Mouse (Mus musculus): ENCODE measurements around the gene Lrig1. TPM values are rescaled to one million over a fixed set of nuclear protein-coding genes. Genes with fewer than 3 reads are reported as not detected.

The Lrig1 gene
- polyA plus RNA-seq, 1 experiment from 2014 or later = 23.5 TPM

DNA sequence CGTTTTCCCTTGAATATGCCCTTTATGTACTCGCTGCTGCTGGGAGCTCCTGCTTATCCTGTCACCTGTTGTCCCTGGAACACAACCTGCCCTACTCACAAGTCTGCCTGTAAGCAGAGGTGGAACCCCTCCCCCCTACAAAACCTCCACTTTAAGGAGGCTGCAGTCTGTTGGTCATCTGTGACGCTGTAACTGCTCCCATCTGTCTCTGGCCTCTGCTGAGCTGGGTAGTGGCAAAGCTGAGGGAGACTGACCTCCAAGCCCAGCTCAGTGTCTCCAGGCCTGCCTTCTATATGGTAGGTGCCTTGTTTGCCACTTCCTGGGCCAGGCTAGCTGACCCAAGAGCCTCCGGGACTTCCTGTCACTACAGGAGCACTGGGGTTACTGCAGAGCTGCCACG is 98.1 kb downstream of the Lrig1 start:
- ATAC-seq (ENCODE audit: insufficient number of reproducible peaks, low FRiP score, low TSS enrichment, low read depth) = no peak

DNA sequence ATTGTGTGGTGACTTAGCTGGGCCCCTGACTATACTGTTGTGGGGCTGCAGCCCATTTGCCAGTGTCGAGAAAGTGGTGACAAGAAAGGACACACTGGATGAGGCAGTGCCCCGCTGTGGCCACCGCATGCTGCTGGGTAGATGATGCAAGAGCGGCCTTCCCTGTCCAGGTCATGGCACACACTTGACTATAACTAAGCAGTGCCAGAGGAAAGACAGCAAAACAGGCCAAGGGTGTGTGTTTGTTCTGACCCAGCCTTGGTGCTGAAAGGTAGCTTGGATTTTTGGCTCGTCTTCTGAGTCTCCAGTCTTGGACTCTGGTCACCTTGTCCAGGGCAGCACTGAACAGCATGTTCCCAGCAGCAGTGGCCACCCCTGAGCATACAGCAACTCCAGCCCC is 98.9 kb downstream of the Lrig1 start:
- no peaks in the 10 kb centered on the region for H3K36me3 ChIP-seq (ENCODE audit: control insufficient read depth, insufficient read depth, low read length)

More for the DNA sequence above, 98.1 kb downstream of the Lrig1 start:
- no peak overlapping the region for H3K27ac ChIP-seq (replicated peaks; ENCODE audit: low read depth, low read length)
- H3K4me1 ChIP-seq (ENCODE audit: control insufficient read depth, insufficient read depth, low read length) = peaks cover 12% of the 10 kb centered on the region
- H3K36me3 ChIP-seq (ENCODE audit: control insufficient read depth, insufficient read depth, low read length) = peaks cover 2% of the 10 kb centered on the region; the same call in 1 of the 2 replicates
- no peak overlapping the region for H3K4me2 ChIP-seq (ENCODE audit: low read depth, severe bottlenecking)
- H3K4me3 ChIP-seq (ENCODE audit: low read depth, low read length) = no peak overlapping the region
- no peak for DNase-seq (ENCODE audit: low spot score)
- H3K9me3 ChIP-seq (ENCODE audit: control insufficient read depth, low read length) = no peaks in the 10 kb centered on the region
- H3K9ac ChIP-seq (ENCODE audit: low read length) = no peak overlapping the region
- WGBS = 60% methylated on average over 5 of the region's 5 CpGs
- no peaks in the 10 kb centered on the region for H3K27me3 ChIP-seq (ENCODE audit: control insufficient read depth, insufficient read depth, low read length)

DNA sequence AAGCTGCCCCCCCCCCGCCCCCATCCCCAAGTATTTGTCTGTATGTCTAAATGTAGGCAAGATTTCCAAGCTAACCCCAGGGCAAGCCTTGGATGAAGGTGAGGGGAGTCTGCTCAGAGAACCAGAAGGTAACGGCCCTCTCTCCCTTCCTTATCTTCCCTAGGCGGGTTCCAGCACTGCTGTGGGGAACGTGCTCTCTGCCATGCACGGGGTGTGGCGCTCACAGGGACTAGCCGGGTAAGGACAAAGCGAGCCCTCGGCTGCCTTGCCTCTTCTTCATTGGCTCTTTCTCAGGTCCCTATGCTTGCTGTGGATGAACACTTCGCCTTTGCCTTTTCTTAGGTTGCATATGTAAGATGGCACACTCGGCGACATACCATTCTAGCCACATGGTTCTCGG is 100.9 kb downstream of the Lrig1 start:
- Histone ChIP-seq H3K9ac (ENCODE audit: low read length) (no peak overlapping the region), H3K27ac (replicated peaks; ENCODE audit: low read depth, low read length) (no peak overlapping the region), H3K27me3 (ENCODE audit: control insufficient read depth, insufficient read depth, low read length) (no peaks in the 10 kb centered on the region), H3K4me1 (ENCODE audit: control insufficient read depth, insufficient read depth, low read length) (peaks cover 16% of the 10 kb centered on the region), H3K9me3 (ENCODE audit: control insufficient read depth, low read length) (no peaks in the 10 kb centered on the region), H3K4me3 (ENCODE audit: low read depth, low read length) (no peak overlapping the region), H3K36me3 (ENCODE audit: control insufficient read depth, insufficient read depth, low read length) (no peaks in the 10 kb centered on the region), H3K4me2 (ENCODE audit: low read depth, severe bottlenecking) (no peak overlapping the region)
- 91% methylated on average over 13 of the region's 13 CpGs for WGBS
- DNase-seq (ENCODE audit: low spot score) (no peak), ATAC-seq (ENCODE audit: insufficient number of reproducible peaks, low FRiP score, low TSS enrichment, low read depth) (no peak)

More for the DNA sequence above, 98.9 kb downstream of the Lrig1 start:
- Histone ChIP-seq H3K4me1 (ENCODE audit: control insufficient read depth, insufficient read depth, low read length) (peaks cover 12% of the 10 kb centered on the region), H3K4me2 (ENCODE audit: low read depth, severe bottlenecking) (no peak overlapping the region), H3K4me3 (ENCODE audit: low read depth, low read length) (no peak overlapping the region), H3K27ac (replicated peaks; ENCODE audit: low read depth, low read length) (no peak overlapping the region), H3K9me3 (ENCODE audit: control insufficient read depth, low read length) (no peaks in the 10 kb centered on the region), H3K9ac (ENCODE audit: low read length) (no peak overlapping the region), H3K27me3 (ENCODE audit: control insufficient read depth, insufficient read depth, low read length) (no peaks in the 10 kb centered on the region)
- DNase-seq (ENCODE audit: low spot score) (no peak), ATAC-seq (ENCODE audit: insufficient number of reproducible peaks, low FRiP score, low TSS enrichment, low read depth) (no peak)
- WGBS = 92% methylated on average over 5 of the region's 5 CpGs

DNA sequence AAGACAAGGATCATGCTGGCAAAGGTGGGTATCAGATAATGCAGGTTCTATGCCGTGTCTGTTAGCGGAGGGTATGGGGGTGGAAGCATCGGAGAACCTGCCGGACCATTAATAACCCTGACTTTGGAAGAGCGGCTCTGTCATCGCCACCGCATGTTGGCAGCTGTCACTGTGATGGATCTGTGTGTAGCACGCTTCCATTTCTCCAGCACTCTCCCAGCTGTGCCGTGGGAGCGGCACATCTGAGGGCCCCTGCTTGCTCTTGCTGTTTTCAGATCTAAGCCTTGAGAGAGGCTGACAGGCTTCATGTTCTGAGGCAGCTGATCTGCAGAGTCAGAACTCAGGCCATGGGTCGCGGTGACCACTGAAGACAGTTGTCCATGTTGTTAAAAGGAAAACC is 101.5 kb downstream of the Lrig1 start:
- Histone ChIP-seq H3K27ac (replicated peaks; ENCODE audit: low read depth, low read length) (no peak overlapping the region), H3K4me2 (ENCODE audit: low read depth, severe bottlenecking) (no peak overlapping the region), H3K4me3 (ENCODE audit: low read depth, low read length) (no peak overlapping the region), H3K9ac (ENCODE audit: low read length) (no peak overlapping the region), H3K36me3 (ENCODE audit: control insufficient read depth, insufficient read depth, low read length) (no peaks in the 10 kb centered on the region), H3K4me1 (ENCODE audit: control insufficient read depth, insufficient read depth, low read length) (peaks cover 18% of the 10 kb centered on the region), H3K27me3 (ENCODE audit: control insufficient read depth, insufficient read depth, low read length) (no peaks in the 10 kb centered on the region), H3K9me3 (ENCODE audit: control insufficient read depth, low read length) (no peaks in the 10 kb centered on the region)
- no peak for ATAC-seq (ENCODE audit: insufficient number of reproducible peaks, low FRiP score, low TSS enrichment, low read depth)
- no peak for DNase-seq (ENCODE audit: low spot score)
- 83% methylated on average over 12 of the region's 12 CpGs for WGBS

DNA sequence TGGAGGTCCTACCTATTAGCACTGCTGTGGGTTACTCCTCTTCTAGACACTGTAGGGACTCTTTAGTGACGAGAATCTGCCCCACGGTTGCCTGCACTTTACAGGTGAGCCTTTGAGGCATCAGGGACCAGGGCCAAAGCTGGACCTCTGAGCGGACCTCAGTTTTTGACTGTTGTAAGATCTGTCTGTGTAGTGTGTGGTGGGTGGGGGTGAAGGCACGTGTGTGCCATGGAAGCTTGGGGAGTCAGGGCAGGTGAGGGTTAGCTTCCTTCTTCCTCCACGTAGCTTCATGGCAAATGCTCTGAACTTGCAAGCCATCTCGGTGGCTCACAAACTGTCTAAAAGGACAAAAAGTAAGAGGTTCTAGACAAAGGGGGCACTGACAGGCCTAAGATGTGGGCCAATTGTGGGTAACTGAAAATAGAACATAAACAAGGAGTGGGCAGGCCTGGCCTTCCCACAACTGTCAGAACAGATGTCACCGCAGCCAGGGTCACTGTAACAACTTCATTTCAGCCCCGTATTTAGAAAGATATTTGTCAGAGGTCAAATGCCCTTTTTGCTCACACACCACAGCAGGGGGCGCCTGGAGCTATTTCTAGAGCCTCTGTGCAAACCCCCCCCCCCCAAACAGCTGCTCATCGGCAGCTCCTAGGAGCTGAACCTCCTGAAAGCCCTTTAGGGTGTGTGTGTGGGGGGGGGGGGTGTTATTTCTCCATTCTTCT is 103.0 kb downstream of the Lrig1 start:
- DNase-seq (ENCODE audit: low spot score) (no peak), ATAC-seq (ENCODE audit: insufficient number of reproducible peaks, low FRiP score, low TSS enrichment, low read depth) (no peak)
- Histone ChIP-seq H3K9ac (ENCODE audit: low read length) (no peak overlapping the region), H3K4me2 (ENCODE audit: low read depth, severe bottlenecking) (no peak overlapping the region), H3K27me3 (ENCODE audit: control insufficient read depth, insufficient read depth, low read length) (no peaks in the 10 kb centered on the region), H3K9me3 (ENCODE audit: control insufficient read depth, low read length) (no peaks in the 10 kb centered on the region), H3K4me1 (ENCODE audit: control insufficient read depth, insufficient read depth, low read length) (peaks cover 20% of the 10 kb centered on the region), H3K4me3 (ENCODE audit: low read depth, low read length) (no peak overlapping the region), H3K27ac (replicated peaks; ENCODE audit: low read depth, low read length) (no peak overlapping the region), H3K36me3 (ENCODE audit: control insufficient read depth, insufficient read depth, low read length) (no peaks in the 10 kb centered on the region)
- WGBS = 66% methylated on average over 10 of the region's 10 CpGs

DNA sequence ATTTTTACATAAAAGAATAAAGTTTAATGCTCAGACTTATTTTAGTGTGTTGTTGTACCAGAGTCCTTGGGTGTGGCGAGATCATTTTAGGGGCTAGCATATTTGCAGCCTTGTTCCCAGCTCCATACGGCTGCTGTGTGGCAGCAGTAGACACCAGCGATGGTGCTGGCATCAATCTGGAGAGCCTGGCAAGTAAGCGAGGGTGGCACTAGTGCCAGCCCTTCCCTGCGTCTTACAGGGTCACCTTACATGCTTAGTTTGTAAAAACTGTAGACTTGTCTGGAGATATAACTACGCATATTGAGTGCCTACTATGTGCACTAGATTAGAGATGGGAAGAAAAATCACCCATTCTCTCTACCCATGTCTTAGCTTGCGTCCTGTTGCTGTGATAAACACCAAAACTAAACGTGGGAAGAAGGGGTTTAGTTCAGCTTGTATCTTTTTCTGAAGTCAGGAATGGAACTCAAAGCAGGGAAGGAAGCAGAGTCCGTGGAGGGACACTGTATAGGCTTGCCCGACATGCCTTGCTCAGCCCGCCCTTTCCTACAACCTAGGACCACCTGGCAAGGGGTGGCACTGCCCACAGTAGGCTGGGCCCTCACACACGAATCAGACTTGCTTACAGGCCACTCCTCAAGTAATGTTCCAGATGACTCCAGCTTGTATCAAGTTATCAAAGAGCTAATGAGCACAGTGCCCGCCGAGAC is 103.8 kb downstream of the Lrig1 start:
- H3K36me3 ChIP-seq (ENCODE audit: control insufficient read depth, insufficient read depth, low read length) = no peaks in the 10 kb centered on the region
- no peak overlapping the region for H3K4me3 ChIP-seq (ENCODE audit: low read depth, low read length)
- ATAC-seq (ENCODE audit: insufficient number of reproducible peaks, low FRiP score, low TSS enrichment, low read depth) (no peak), DNase-seq (ENCODE audit: low spot score) (no peak)
- no peak overlapping the region for H3K9ac ChIP-seq (ENCODE audit: low read length)
- H3K4me1 ChIP-seq (ENCODE audit: control insufficient read depth, insufficient read depth, low read length) = peaks cover 14% of the 10 kb centered on the region
- no peaks in the 10 kb centered on the region for H3K27me3 ChIP-seq (ENCODE audit: control insufficient read depth, insufficient read depth, low read length)
- 88% methylated on average over 14 of the region's 14 CpGs for WGBS
- H3K4me2 ChIP-seq (ENCODE audit: low read depth, severe bottlenecking) = no peak overlapping the region
- no peak overlapping the region for H3K27ac ChIP-seq (replicated peaks; ENCODE audit: low read depth, low read length)
- no peaks in the 10 kb centered on the region for H3K9me3 ChIP-seq (ENCODE audit: control insufficient read depth, low read length)

DNA sequence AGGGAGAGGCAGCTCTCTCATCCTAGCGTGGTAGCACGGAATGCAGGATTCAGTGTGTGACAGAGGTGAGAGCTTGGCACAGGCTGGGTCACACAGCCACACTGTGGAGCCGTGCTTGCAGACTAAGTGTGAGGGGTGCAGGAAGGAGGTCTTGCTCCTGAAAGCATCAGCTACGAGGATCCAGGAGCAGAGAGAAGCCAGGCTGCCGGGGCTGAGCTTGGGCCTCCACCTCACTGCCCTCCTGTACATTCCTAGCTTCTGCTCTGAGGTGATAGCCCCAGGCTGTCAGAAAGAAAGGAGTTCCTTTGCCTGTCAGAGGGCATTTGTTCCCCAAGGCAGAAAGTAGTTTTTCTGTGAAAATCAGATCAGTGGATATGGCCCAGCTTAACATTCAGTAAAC is 104.8 kb downstream of the Lrig1 start:
- Histone ChIP-seq H3K4me2 (ENCODE audit: low read depth, severe bottlenecking) (no peak overlapping the region), H3K36me3 (ENCODE audit: control insufficient read depth, insufficient read depth, low read length) (no peaks in the 10 kb centered on the region), H3K4me3 (ENCODE audit: low read depth, low read length) (no peak overlapping the region), H3K9me3 (ENCODE audit: control insufficient read depth, low read length) (no peaks in the 10 kb centered on the region), H3K9ac (ENCODE audit: low read length) (no peak overlapping the region), H3K4me1 (ENCODE audit: control insufficient read depth, insufficient read depth, low read length) (peaks cover 14% of the 10 kb centered on the region), H3K27me3 (ENCODE audit: control insufficient read depth, insufficient read depth, low read length) (no peaks in the 10 kb centered on the region), H3K27ac (replicated peaks; ENCODE audit: low read depth, low read length) (no peak overlapping the region; the same call in 1 of the 2 replicates)
- ATAC-seq (ENCODE audit: insufficient number of reproducible peaks, low FRiP score, low TSS enrichment, low read depth) (no peak), DNase-seq (ENCODE audit: low spot score) (no peak)
- WGBS = 51% methylated on average over 5 of the region's 5 CpGs

DNA sequence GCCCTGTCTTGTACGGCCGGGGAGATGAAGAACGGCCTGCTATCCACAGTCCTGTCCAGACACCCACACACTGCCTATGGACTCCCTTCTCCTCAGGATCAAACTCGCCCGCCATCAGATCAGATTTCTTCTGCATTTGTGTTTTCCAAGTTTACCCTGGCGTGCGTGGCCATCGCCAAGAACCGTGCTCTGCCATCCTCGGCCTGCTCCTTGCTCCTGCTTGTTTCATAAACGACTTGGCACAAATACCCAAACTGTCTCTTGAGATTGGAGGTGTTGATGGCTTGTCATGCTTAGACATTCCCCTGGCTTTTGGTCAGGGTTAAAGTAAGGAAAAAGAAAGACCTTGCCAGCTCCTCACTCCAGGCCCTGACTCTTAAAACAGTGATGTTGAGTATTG is 105.2 kb downstream of the Lrig1 start:
- H3K27me3 ChIP-seq (ENCODE audit: control insufficient read depth, insufficient read depth, low read length) = no peaks in the 10 kb centered on the region
- H3K9ac ChIP-seq (ENCODE audit: low read length) = no peak overlapping the region
- peaks cover 14% of the 10 kb centered on the region for H3K4me1 ChIP-seq (ENCODE audit: control insufficient read depth, insufficient read depth, low read length)
- H3K4me2 ChIP-seq (ENCODE audit: low read depth, severe bottlenecking) = no peak overlapping the region
- no peak overlapping the region for H3K27ac ChIP-seq (replicated peaks; ENCODE audit: low read depth, low read length)
- ATAC-seq (ENCODE audit: insufficient number of reproducible peaks, low FRiP score, low TSS enrichment, low read depth) (no peak), DNase-seq (ENCODE audit: low spot score) (no peak)
- H3K4me3 ChIP-seq (ENCODE audit: low read depth, low read length) = no peak overlapping the region
- H3K9me3 ChIP-seq (ENCODE audit: control insufficient read depth, low read length) = no peaks in the 10 kb centered on the region
- WGBS = 87% methylated on average over 11 of the region's 11 CpGs
- H3K36me3 ChIP-seq (ENCODE audit: control insufficient read depth, insufficient read depth, low read length) = no peaks in the 10 kb centered on the region

Measured in limb, embryonic 11.5 days (tissue).